Mouse (Mus musculus) liver, adult (tissue): ENCODE data around the gene Ercc5.

ENCODE experiments used
- GATA4 ChIP-seq: IDR thresholded peaks from 2 replicates; pipeline ENCODE4 v1.6.1; 2014; ENCODE audit warnings: mild to moderate bottlenecking, low read length; ENCODE audit not compliant: insufficient replicate concordance

The Ercc5 gene

GRCm38 (mm10) chr1:44155287-44155686 is 7.7 kb downstream of the Ercc5 start:
- no peak for TF ChIP-seq GATA4

- no peak for TF ChIP-seq GATA4
Measured at GRCm38 (mm10) chr1:44158317-44158716, 10.8 kb downstream of the Ercc5 start.

- no peak for TF ChIP-seq GATA4
Measured at GRCm38 (mm10) chr1:44161818-44162217, 14.3 kb downstream of the Ercc5 start.

GRCm38 (mm10) chr1:44162389-44162788 is 14.8 kb downstream of the Ercc5 start:
- no peak for TF ChIP-seq GATA4

- no peak for TF ChIP-seq GATA4
Measured at GRCm38 (mm10) chr1:44167859-44168383, 20.4 kb downstream of the Ercc5 start.

- no peak for TF ChIP-seq GATA4
Measured at GRCm38 (mm10) chr1:44172656-44173055, 25.1 kb downstream of the Ercc5 start.

GRCm38 (mm10) chr1:44173903-44174302 is 26.4 kb downstream of the Ercc5 start:
- no peak for TF ChIP-seq GATA4

GRCm38 (mm10) chr1:44178086-44178485 is 30.5 kb downstream of the Ercc5 start:
- TF ChIP-seq GATA4 = no peak

GRCm38 (mm10) chr1:44186396-44186795 is 38.9 kb downstream of the Ercc5 start:
- no peak for TF ChIP-seq GATA4

- no peak for TF ChIP-seq GATA4
Measured at GRCm38 (mm10) chr1:44198273-44199171, 51.0 kb downstream of the Ercc5 start.

- no peak for TF ChIP-seq GATA4
Measured at GRCm38 (mm10) chr1:44202876-44203275, 55.3 kb downstream of the Ercc5 start.

- no peak for TF ChIP-seq GATA4
Measured at GRCm38 (mm10) chr1:44214443-44214842, 66.9 kb downstream of the Ercc5 start.

- TF ChIP-seq GATA4 = no peak
Measured at GRCm38 (mm10) chr1:44216352-44217116, 69.0 kb downstream of the Ercc5 start.

GRCm38 (mm10) chr1:44217118-44217517 is 69.6 kb downstream of the Ercc5 start:
- TF ChIP-seq GATA4 = no peak

- TF ChIP-seq GATA4 = no peak
Measured at GRCm38 (mm10) chr1:44218876-44219275, 71.3 kb downstream of the Ercc5 start, which contains the start of gene Mettl21e. Gene Mettl21e (minus strand): TSS chr1:44218961.

- TF ChIP-seq GATA4 = no peak
Measured at GRCm38 (mm10) chr1:44229044-44229443, 81.5 kb downstream of the Ercc5 start.
